Mouse (Mus musculus) frontal cortex, postnatal 10 days (tissue): Measurements from ENCODE around the gene Tmem189.

Experiments used
- DNase-seq, 2 experiments: peaks; one replicate each; pipeline ENCODE4 v3.0.0; 2022; ENCODE audit warnings: low spot score in 2 of 2, mixed read lengths in 1 of 2

Tmem189 gene

GRCm38 (mm10) chr2:167593551-167594250 lies 95.9 kb downstream of the Tmem189 start:
- DNase-seq, result no peak
